Mouse (Mus musculus): ENCODE data around the gene Smg1. TPM values are rescaled to one million over a fixed set of nuclear protein-coding genes. Genes with fewer than 3 reads are reported as not detected.
A peak's percentile ranks its signal among the peaks of the same experiment; 100 is the strongest.

Gene Smg1
- polyA plus RNA-seq, 1 experiment = 4.3 TPM

DNA sequence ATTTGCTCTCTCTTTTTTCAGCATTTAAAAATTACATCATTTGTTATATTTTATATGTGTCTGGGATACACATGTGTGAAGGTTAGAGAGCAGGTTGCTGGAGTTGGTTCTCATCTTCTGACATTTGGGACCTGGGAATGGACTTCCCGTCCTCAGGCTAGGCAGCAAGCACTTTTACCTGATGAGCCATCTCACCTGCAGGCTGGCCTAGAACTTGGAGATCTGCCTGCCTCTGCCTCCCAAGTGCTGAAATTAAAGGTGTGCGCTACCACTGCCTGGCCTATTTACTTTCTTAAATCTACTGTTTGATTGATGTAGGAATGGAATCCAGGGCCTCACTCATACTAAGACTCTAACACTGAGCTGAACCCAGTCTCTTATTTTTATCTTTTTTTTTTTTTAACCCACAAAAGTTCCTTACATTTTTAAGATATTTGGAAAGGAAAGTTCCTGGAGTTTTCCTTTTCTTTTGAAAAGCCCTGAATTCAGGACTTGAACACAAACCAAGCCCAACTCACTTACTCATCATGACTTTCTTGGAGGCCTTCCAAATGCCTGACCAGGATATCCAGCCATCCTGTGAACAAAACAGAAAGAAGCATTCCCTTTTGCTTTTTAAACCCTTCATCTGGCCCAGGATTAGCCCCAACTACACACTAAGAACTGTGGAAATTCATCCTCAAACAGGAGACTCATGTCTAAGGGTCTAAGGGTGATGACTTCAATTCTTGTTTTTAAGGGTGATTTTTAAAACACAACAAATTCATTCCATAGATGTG is 8.1 kb upstream of the Smg1 start:
- Histone ChIP-seq H3K4me1 (peaks cover 65% of the 10 kb centered on the region), H3K9me3 (no peaks in the 10 kb centered on the region), H3K27me3 (replicated peaks) (no peaks in the 10 kb centered on the region), H3K36me3 (replicated peaks; ENCODE audit: low read length) (no peaks in the 10 kb centered on the region), H3K4me3 (replicated peaks) (peak overlapping the region; percentile 38)
- no peak for TF ChIP-seq GATA1 (IDR thresholded peaks at IDR 0.05; ENCODE audit: borderline replicate concordance, low read length)
- TF ChIP-seq FLI1 (IDR thresholded peaks at IDR 0.05; ENCODE audit: low read length) = no peak

DNA sequence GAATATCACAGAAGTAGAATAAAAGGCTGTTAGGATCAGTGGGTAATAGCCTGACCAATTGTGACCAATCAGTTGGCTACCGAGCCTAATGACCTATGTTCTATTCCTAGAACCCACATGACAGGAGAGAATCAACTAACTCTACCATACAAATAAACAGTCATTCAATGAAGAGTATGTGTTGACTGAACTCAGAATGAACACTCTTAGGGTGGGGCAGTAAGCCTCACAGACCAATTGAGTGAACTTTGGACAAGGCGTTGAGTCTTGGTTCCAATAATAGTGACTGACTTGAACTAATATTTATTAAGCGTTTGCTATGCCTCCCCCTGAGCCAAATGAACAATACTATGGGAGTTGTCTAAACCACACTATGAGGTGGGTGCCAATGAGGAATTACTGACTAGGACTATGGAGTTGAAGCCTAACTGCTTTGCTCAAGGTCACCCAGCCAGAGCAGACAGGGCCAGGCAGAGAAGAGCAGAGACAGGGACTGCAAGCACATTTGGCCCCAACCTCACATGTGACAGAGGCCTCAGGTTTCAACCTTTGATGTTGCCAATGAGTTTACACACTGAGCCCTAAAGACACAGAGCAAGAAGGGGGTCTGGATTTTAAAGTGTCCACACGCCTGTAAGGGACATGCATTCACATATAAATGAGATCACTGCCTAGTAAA is 7.2 kb upstream of the Smg1 start:
- TF ChIP-seq FLI1 (IDR thresholded peaks at IDR 0.05; ENCODE audit: low read length) = no peak
- no peaks in the 10 kb centered on the region for H3K9me3 ChIP-seq
- no peak overlapping the region for H3K4me3 ChIP-seq (replicated peaks)
- peaks cover 65% of the 10 kb centered on the region for H3K4me1 ChIP-seq
- H3K27me3 ChIP-seq (replicated peaks) = no peaks in the 10 kb centered on the region
- H3K36me3 ChIP-seq (replicated peaks; ENCODE audit: low read length) = no peaks in the 10 kb centered on the region

DNA sequence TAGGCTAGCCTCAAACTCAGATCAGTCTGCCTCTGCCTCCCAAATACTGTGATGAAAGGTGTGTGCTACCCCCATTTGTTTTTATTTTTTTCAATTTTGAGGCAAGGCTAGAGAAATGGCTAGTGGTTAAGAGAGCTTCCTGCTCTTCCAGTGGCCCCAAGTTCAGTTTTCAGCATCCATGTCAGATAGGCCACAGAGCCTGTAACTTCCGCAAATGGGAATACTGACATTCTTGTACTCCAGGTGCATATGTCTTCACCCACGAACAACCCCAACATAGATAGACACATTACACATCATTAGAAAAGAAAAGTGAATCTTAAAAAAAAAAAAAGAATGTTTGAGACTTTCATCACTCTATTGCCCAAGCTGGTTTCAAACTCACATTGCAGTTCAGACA is 6.1 kb upstream of the Smg1 start:
- Histone ChIP-seq H3K4me1 (peaks cover 63% of the 10 kb centered on the region), H3K4me3 (replicated peaks) (no peak overlapping the region), H3K36me3 (replicated peaks; ENCODE audit: low read length) (no peaks in the 10 kb centered on the region), H3K9me3 (no peaks in the 10 kb centered on the region), H3K27me3 (replicated peaks) (no peaks in the 10 kb centered on the region)
- TF ChIP-seq FLI1 (IDR thresholded peaks at IDR 0.05; ENCODE audit: low read length) (no peak), GATA1 (IDR thresholded peaks at IDR 0.05; ENCODE audit: borderline replicate concordance, low read length) (no peak)

- H3K36me3 ChIP-seq (replicated peaks; ENCODE audit: low read length) = no peaks in the 10 kb centered on the region
- H3K27me3 ChIP-seq (replicated peaks) = no peaks in the 10 kb centered on the region
- peaks cover 59% of the 10 kb centered on the region for H3K4me1 ChIP-seq
- H3K4me3 ChIP-seq (replicated peaks) = no peak overlapping the region
- no peaks in the 10 kb centered on the region for H3K9me3 ChIP-seq
- TF ChIP-seq FLI1 (IDR thresholded peaks at IDR 0.05; ENCODE audit: low read length) = no peak
- TF ChIP-seq GATA1 (IDR thresholded peaks at IDR 0.05; ENCODE audit: borderline replicate concordance, low read length) = no peak
Measured at GRCm38 (mm10) chr7:118248069-118248468, 4.6 kb upstream of the Smg1 start.

GRCm38 (mm10) chr7:118245260-118245659 is 1.8 kb upstream of the Smg1 start:
- TF ChIP-seq GATA1 (IDR thresholded peaks at IDR 0.05; ENCODE audit: borderline replicate concordance, low read length) = no peak
- TF ChIP-seq FLI1 (IDR thresholded peaks at IDR 0.05; ENCODE audit: low read length) = no peak
- H3K27me3 ChIP-seq (replicated peaks) = no peaks in the 10 kb centered on the region
- H3K9me3 ChIP-seq = no peaks in the 10 kb centered on the region
- H3K4me3 ChIP-seq (replicated peaks) = no peak overlapping the region
- H3K36me3 ChIP-seq (replicated peaks; ENCODE audit: low read length) = no peaks in the 10 kb centered on the region
- peaks cover 49% of the 10 kb centered on the region for H3K4me1 ChIP-seq

- Histone ChIP-seq H3K4me1 (peaks cover 48% of the 10 kb centered on the region), H3K27me3 (replicated peaks) (no peaks in the 10 kb centered on the region), H3K36me3 (replicated peaks; ENCODE audit: low read length) (peaks cover 6% of the 10 kb centered on the region), H3K4me3 (replicated peaks) (peak overlapping the region; percentile 99), H3K9me3 (no peaks in the 10 kb centered on the region)
- no peak for TF ChIP-seq GATA1 (IDR thresholded peaks at IDR 0.05; ENCODE audit: borderline replicate concordance, low read length)
- no peak for TF ChIP-seq FLI1 (IDR thresholded peaks at IDR 0.05; ENCODE audit: low read length)
Measured at GRCm38 (mm10) chr7:118242911-118243412, 508 bp downstream of the Smg1 start.

DNA sequence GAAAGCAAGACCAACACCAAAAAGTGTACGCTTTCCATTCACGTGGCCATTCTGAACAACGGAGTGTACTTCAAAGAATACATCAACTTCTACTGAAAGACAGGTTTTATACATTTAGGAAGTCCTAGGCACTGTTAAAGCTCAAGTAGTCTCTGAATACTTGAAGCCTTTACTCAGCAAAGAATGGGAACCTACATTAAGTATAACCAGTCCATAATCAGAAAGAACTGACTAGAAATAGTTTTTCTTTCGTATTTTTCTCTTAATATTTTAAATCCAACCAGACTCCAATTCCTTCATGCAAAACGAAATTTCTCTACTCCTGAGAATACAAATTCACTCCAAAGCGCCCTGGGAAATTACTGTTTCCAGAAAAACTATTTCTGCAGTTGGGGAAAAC is 1.2 kb downstream of the Smg1 start:
- H3K9me3 ChIP-seq = no peaks in the 10 kb centered on the region
- H3K4me3 ChIP-seq (replicated peaks) = peak overlapping the region; percentile 99
- H3K4me1 ChIP-seq = peaks cover 47% of the 10 kb centered on the region
- no peaks in the 10 kb centered on the region for H3K27me3 ChIP-seq (replicated peaks)
- TF ChIP-seq FLI1 (IDR thresholded peaks at IDR 0.05; ENCODE audit: low read length) (no peak), GATA1 (IDR thresholded peaks at IDR 0.05; ENCODE audit: borderline replicate concordance, low read length) (no peak)
- H3K36me3 ChIP-seq (replicated peaks; ENCODE audit: low read length) = peaks cover 8% of the 10 kb centered on the region

DNA sequence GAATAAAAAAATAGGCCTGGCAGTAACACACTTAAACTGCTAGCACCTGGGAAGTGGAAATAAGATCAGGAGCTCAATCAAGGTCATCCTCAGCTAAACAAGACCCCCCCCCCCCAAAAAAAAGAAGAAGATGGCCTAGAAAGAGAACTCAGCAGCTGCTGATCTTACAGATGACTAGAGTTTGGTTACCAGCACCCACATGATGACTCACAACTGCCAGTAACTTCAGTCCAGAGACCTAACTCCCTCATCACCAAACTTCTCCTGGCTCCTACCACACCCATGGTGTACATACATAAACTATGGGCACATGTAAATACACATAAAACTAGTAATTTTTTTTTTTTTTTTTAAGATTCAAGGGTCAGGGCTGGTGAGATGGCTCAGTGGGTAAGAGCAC is 3.1 kb downstream of the Smg1 start:
- no peaks in the 10 kb centered on the region for H3K27me3 ChIP-seq (replicated peaks)
- TF ChIP-seq GATA1 (IDR thresholded peaks at IDR 0.05; ENCODE audit: borderline replicate concordance, low read length) (no peak), FLI1 (IDR thresholded peaks at IDR 0.05; ENCODE audit: low read length) (no peak)
- H3K9me3 ChIP-seq = no peaks in the 10 kb centered on the region
- peaks cover 11% of the 10 kb centered on the region for H3K36me3 ChIP-seq (replicated peaks; ENCODE audit: low read length)
- H3K4me3 ChIP-seq (replicated peaks) = no peak overlapping the region
- H3K4me1 ChIP-seq = peaks cover 57% of the 10 kb centered on the region

GRCm38 (mm10) chr7:118239996-118240395 is 3.5 kb downstream of the Smg1 start:
- H3K4me1 ChIP-seq = peaks cover 60% of the 10 kb centered on the region
- H3K4me3 ChIP-seq (replicated peaks) = no peak overlapping the region
- TF ChIP-seq GATA1 (IDR thresholded peaks at IDR 0.05; ENCODE audit: borderline replicate concordance, low read length) = no peak
- no peak for TF ChIP-seq FLI1 (IDR thresholded peaks at IDR 0.05; ENCODE audit: low read length)
- H3K36me3 ChIP-seq (replicated peaks; ENCODE audit: low read length) = peaks cover 11% of the 10 kb centered on the region
- no peaks in the 10 kb centered on the region for H3K9me3 ChIP-seq
- no peaks in the 10 kb centered on the region for H3K27me3 ChIP-seq (replicated peaks)

- Histone ChIP-seq H3K4me1 (peaks cover 77% of the 10 kb centered on the region), H3K9me3 (no peaks in the 10 kb centered on the region), H3K4me3 (replicated peaks) (no peak overlapping the region), H3K36me3 (replicated peaks; ENCODE audit: low read length) (peaks cover 11% of the 10 kb centered on the region), H3K27me3 (replicated peaks) (no peaks in the 10 kb centered on the region)
- TF ChIP-seq FLI1 (IDR thresholded peaks at IDR 0.05; ENCODE audit: low read length) (no peak), GATA1 (IDR thresholded peaks at IDR 0.05; ENCODE audit: borderline replicate concordance, low read length) (no peak)
Measured at GRCm38 (mm10) chr7:118236949-118237348, 6.5 kb downstream of the Smg1 start.

Measured in megakaryocyte, embryonic 14.5 days (primary cell).